Mouse (Mus musculus) gastrocnemius, postnatal 14 days (tissue): ENCODE results near the gene Zfp296. TPM values are rescaled to one million over a fixed set of nuclear protein-coding genes. Genes with fewer than 3 reads are reported as not detected.

ENCODE experiments used
- DNase-seq: peaks from one replicate; pipeline ENCODE4 v3.0.0; 2021; ENCODE audit warnings: mixed read lengths
- intact Hi-C: fragments of 180-260 bp; cut with DNase I; formaldehyde crosslinking; loops from one replicate; pipeline ENCODE4 v1.15.1; 2025; ENCODE audit warnings: low total_unique reads
- long read RNA-seq, 2 experiments: library from polyadenylated mRNA; stranded (forward); transcript quantifications; one replicate each; pipeline ENCODE4 v2.0.0; 2021
- total RNA-seq, 2 experiments: library from RNA; stranded (reverse); gene quantifications; 2 replicates each; pipeline ENCODE4 v1.2.3; 2021

The Zfp296 gene
- total RNA-seq = under 1 TPM in 1 of 2 experiments, not detected in 1; 0.27 TPM
- long read RNA-seq, experiment 1 = 0 reads
- long read RNA-seq, experiment 2, partial matches to known transcripts = 0 of 1 reads
- long read RNA-seq, experiment 2, other reads (novel, unspliced or antisense) = 1 of 1 reads

- DNase-seq = peak; percentile 34
- intact Hi-C loops = no loop called here
Measured at GRCm38 (mm10) chr7:19577141-19577852, at the start of gene Zfp296, which contains the start of gene Gemin7. Gene Zfp296 (plus strand): TSS chr7:19577287. Gene Gemin7 (minus strand): TSS chr7:19577595.

GRCm38 (mm10) chr7:19531077-19531476 is 46.0 kb upstream of the Zfp296 start:
- no peak for DNase-seq
- intact Hi-C loops = no loop called here

GRCm38 (mm10) chr7:19532240-19532639 is 44.8 kb upstream of the Zfp296 start:
- no peak for DNase-seq
- intact Hi-C loops = no loop called here

GRCm38 (mm10) chr7:19534676-19535075 is 42.4 kb upstream of the Zfp296 start:
- DNase-seq = no peak
- intact Hi-C loops = no loop called here

- no peak for DNase-seq
- intact Hi-C loops = no loop called here
Measured at GRCm38 (mm10) chr7:19540771-19541566, 36.1 kb upstream of the Zfp296 start.

DNA sequence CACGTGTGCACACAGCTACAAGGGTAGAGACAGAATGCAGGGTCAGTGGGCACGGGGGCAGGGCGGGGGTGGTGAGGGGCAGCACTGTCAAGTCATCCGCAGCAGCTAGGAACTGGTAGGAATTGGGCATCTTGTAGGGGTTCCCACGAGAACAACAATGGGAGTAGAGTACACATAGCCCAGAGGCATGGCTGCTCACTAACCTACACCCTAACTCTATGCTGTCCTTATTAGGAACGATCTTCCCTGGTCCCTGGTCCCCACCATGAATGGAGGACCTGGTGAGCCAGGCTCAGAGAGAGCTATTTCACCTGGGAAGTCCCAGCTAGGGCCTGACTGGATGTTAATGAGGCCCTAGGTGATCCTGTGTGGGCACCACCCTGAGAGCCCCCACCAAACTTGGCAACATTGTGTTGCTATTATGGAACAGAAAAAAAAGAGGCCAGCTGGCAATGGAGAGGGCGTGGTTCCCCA is 35.4 kb upstream of the Zfp296 start:
- DNase-seq = no peak
- intact Hi-C loops = no loop called here

DNA sequence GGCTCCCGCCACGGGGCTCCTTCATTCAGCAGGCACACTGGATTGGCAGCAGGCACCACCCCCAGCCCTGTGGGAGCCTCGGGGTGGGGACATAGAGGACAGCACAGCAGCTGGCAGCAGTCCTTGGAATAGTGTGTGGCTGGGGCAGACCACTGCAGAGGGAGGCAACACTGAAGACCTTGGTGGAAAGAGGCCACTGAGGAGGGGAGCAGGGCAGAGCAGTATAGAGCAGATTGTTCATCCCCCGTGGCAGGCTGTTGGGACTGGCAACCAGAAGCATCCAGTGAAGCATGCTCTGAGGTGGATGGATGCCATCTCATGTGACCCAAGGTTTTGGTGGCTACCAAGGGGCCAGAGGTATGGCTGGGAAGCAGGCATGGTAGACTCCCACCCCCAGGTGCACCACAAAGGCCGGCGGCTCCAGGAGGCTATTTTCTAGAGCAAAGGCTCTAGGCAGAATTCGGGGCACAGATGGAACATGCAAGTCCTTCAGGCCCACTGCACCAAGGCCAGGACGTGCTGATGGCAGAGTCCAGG is 34.9 kb upstream of the Zfp296 start:
- DNase-seq = no peak
- intact Hi-C loops = no loop called here

DNA sequence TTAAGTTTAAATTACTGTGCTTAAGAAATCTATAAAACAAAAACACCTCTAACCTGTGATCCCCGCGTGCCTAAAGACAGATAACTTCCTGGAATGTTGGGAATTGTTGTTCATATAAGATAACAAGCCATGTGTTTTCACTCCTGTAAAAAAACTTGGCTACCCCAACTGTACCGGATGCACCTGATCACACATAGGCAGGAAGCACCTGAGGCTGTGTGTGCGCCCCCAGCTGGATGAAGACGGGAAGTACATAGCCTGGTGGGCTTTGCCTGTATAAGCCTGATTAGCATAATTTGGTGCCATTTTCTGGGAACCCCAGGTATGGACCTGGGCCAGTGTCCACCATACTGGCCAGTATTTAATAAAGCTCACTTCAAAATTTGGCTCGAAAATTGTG is 33.5 kb upstream of the Zfp296 start:
- intact Hi-C loops = no loop called here
- no peak for DNase-seq

GRCm38 (mm10) chr7:19546007-19546406 is 31.1 kb upstream of the Zfp296 start:
- no peak for DNase-seq
- intact Hi-C loops = no loop called here

- no peak for DNase-seq
- intact Hi-C loops = no loop called here
Measured at GRCm38 (mm10) chr7:19547344-19547969, 29.6 kb upstream of the Zfp296 start.

DNA sequence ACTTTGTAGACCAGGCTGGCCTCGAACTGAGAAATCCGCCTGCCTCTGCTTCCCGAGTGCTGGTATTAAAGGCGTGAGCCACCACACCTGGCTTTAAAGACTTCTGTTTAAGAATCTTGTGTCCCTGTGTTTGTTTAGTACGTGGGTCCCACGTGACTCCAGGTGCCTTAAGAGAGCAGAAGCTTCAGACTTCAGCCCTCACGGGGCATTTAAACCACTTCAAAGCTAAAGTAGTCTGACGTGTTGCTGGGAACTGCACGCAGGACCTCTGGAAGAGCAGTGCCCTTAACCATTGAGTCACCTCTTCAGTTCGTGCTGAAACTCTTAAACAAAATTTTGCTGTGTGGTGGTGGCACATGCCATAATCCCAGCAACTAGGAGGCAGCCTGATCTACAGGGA is 27.7 kb upstream of the Zfp296 start:
- no peak for DNase-seq
- intact Hi-C loops = no loop called here

DNA sequence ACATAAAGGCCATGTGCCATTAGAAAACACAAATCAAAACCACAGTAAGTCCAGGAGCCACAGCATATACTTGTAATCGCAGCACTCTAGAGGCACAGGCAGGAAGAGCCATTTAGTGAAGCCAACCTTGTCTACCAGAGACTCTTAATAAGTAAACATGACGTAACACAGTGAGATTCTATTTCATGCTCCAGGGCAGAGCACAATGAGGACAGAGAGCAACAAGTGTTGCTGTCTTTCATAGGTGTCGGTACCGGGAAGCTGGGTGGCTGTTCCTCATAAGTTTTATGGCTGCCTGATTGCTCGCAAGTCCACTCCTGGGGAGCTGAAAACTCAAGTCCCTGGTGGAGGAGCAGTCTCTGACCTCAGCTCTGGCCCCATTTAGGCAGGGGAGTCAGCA is 25.5 kb upstream of the Zfp296 start:
- intact Hi-C loops = no loop called here
- no peak for DNase-seq

DNA sequence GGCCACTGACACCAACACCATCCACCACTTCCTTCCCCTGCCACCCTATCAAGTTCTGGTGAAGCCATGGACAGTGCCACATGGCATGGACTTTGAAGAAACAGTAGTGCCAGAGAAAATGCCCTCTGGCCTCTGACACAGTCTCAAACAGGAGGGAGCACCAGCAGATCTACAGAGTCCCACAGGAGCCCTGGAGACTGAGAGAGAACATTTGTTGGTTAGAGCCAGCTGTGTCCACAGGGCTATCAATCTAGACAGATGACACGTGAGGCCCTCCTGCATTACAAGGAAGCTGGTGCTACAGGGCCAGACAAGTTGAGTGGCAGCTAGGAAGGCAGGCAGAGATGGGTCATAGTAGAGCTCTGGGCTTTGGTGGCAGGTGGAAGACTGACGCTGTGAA is 24.6 kb upstream of the Zfp296 start:
- DNase-seq = no peak
- intact Hi-C loops = no loop called here

GRCm38 (mm10) chr7:19554168-19554567 is 22.9 kb upstream of the Zfp296 start:
- DNase-seq = no peak
- intact Hi-C loops = no loop called here

DNA sequence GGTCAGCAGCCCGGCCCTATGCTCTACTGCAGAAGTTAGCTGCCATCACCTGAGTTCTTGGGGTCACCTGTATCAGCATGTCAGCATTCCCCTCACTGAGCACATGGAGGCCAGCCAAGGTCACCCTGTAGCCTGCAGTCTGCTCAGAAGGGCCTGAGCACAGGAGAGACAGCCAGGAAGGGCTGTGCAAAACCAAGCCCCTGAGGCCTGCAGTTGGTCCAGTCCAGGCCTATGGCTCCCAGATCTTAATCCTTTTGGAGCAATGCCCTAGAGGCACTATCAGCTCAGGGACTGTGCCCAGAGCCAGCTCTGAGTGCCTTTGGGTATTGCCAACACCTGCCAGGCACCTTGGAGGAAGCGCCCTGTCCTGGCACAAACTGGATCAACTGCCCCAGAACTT is 20.0 kb upstream of the Zfp296 start:
- no peak for DNase-seq
- intact Hi-C loops = no loop called here

DNA sequence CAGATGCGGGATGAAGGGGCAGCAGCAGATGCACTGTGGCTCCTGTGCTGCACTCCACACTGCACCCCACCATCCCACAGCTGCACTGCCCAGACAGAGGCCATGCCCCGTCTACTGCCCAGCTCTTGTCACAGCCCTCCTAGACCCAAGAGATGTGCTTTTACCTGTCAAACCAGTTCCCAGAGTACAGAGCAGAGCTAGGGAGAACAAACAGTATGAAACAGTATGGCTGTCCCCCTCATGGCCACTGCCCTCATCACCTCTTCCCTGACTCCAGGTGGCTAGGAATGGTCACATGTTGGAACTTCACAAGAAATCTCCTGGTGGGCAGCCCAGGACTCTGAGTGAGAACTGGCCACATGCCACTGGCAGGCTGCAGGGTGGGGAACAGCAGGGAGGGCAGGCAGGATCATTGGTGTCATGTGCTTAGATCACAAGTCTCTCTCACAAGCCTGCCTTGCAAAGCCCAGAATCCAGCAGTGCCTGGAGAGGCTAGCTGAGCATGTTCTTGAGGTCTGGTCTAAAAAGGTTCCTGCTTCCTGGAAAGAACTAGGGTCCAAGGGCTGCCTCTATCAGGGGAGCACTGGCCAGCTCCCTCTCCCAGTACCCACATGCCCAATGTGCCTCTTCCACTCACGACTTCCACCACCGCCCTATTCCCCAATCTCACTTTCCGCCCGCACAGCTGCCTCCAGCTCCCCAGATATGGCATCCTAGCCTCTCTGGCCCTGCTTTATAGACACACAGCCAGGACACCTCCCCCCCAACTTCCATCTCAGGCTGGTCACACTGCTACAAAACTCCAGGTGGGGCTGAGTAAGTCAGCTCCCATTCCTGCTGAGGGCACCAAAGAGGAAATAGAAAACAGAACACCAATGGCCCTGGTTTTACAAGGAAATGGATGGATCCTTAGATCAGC is 18.8 kb upstream of the Zfp296 start:
- intact Hi-C loops = no loop called here
- no peak for DNase-seq

DNA sequence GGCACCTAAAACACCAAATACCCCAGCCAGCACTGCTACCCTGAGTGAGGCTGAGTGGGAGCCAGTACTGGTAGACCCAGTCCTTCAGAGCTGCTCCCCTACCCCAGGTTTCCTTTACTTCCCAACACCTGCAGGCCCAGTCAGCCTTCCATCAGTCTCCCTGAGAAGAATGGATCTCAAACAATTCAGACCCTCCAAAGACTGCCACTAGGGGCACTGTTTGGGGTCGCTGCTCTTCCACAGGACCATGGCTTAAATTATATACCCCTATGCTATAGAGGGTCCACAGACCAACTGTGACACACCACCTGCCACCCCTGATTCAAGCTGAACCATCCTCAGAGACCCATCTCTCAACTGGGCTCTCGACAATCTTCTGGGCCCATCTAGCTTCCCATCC is 18.1 kb upstream of the Zfp296 start:
- intact Hi-C loops = no loop called here
- DNase-seq = no peak

DNA sequence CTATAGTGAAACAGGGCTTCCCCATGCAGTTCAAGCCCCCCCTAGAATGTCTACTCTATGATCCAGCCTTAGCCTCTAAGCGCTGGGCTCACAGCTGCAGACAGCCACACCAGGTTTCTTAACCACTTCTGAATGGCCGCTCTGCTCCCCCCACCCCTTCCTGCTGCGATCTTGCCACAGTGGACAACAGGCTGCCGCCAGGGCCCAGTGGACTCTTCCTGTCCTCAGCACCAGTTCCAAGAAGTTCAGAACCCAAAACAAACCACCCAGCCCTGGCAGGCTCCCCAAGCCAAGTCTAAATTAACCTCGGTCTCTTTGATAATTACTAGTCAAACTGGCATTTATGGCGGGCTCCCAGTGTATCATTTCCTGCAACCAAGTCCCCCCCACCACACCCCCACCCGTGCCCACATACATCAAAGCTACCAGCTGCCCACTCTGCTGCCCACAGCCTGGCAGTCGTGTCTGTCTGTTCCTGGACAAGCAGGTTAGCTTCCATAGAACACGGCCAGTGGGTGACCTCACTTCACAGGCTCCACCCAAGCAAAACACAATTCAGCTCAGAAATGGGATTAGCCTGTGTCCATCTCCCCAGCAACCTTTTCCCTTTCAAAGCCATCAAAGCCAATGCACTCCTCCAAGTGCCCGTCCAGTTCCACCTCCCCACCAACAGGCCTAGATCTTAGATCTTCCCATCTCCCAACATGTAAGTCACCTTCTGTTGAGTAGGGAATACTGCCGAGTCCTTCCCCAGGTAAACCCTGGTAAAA is 16.4 kb upstream of the Zfp296 start:
- DNase-seq = no peak
- intact Hi-C loops = no loop called here
